Mouse (Mus musculus): ENCODE data around the gene Pspn. TPM values are rescaled to one million over a fixed set of nuclear protein-coding genes. Genes with fewer than 3 reads are reported as not detected.

Gene Pspn
- polyA plus RNA-seq, 1 experiment from 2014 or later, result not detected

DNA sequence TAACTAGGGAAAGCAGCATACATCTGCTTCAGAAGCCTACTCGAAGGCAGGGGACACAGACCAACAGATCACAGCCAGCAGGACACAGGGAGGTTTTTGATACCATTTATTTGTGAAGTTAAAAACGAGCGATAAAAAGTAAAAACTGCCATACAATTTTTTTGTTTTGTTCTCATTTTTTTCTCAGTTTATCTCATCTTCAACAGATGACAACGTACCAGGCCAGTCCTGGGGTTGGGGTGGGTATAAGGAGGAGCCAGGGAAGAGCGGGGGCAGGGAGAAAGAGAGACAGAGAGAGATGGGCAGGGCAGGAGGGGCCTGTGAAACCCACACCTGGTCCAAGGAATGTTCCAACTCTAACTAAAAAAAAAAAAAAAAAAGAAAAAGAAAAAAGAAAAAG lies 21.1 kb upstream of the Pspn start:
- H3K27ac ChIP-seq (replicated peaks), result peak overlapping the region; percentile 79
- no peak overlapping the region for H3K9ac ChIP-seq
- no peaks in the 10 kb centered on the region for H3K9me3 ChIP-seq (replicated peaks)
- no peak overlapping the region for H3K4me2 ChIP-seq
- no peak overlapping the region for H3K4me3 ChIP-seq (replicated peaks)
- H3K4me1 ChIP-seq (replicated peaks), result peaks cover 69% of the 10 kb centered on the region
- no peaks in the 10 kb centered on the region for H3K27me3 ChIP-seq
- peaks cover 63% of the 10 kb centered on the region for H3K36me3 ChIP-seq (replicated peaks)
- ATAC-seq (ENCODE audit: insufficient read depth), result peak; percentile 33; the same call in 1 of the 2 replicates
- 29% methylated on average over 5 of the region's 5 CpGs for whole genome bisulfite sequencing (ENCODE audit: insufficient replicate concordance)

GRCm38 (mm10) chr17:57019693-57020092 lies 19.9 kb upstream of the Pspn start:
- ATAC-seq (ENCODE audit: insufficient read depth), result peak; percentile 79
- H3K4me2 ChIP-seq, result peak overlapping the region; percentile 36
- no peaks in the 10 kb centered on the region for H3K27me3 ChIP-seq
- peaks cover 50% of the 10 kb centered on the region for H3K36me3 ChIP-seq (replicated peaks)
- H3K4me1 ChIP-seq (replicated peaks), result peaks cover 67% of the 10 kb centered on the region
- peak overlapping the region; percentile 4; the same call in 1 of the 2 replicates for H3K9ac ChIP-seq
- WGBS (ENCODE audit: insufficient replicate concordance), result 35% methylated on average over 2 of the region's 2 CpGs
- H3K9me3 ChIP-seq (replicated peaks), result no peaks in the 10 kb centered on the region
- peak overlapping the region; percentile 79 for H3K27ac ChIP-seq (replicated peaks)
- H3K4me3 ChIP-seq (replicated peaks), result no peak overlapping the region

- peak overlapping the region; percentile 90 for H3K27ac ChIP-seq (replicated peaks)
- peak overlapping the region; percentile 74 for H3K4me3 ChIP-seq (replicated peaks)
- no peak for ATAC-seq (ENCODE audit: insufficient read depth)
- H3K36me3 ChIP-seq (replicated peaks), result peaks cover 23% of the 10 kb centered on the region
- peaks cover 43% of the 10 kb centered on the region for H3K4me1 ChIP-seq (replicated peaks)
- no peaks in the 10 kb centered on the region for H3K9me3 ChIP-seq (replicated peaks)
- no peaks in the 10 kb centered on the region for H3K27me3 ChIP-seq
- H3K9ac ChIP-seq, result peak overlapping the region; percentile 75
- peak overlapping the region; percentile 92 for H3K4me2 ChIP-seq
- WGBS (ENCODE audit: insufficient replicate concordance), result 71% methylated on average over 13 of the region's 13 CpGs
Measured at GRCm38 (mm10) chr17:57012245-57012795, 12.5 kb upstream of the Pspn start.

GRCm38 (mm10) chr17:57011236-57012141 lies 11.7 kb upstream of the Pspn start, which contains the start of the genes Gtf2f1 and Gm17949:
Gtf2f1 (minus strand) TSS chr17:57011288.
Gm17949 (plus strand) TSS chr17:57011469.
- H3K27ac ChIP-seq (replicated peaks), result peak within 1 kb of the TSS; percentile 90
- H3K4me1 ChIP-seq (replicated peaks), result peaks cover 50% of the 10 kb centered on the region
- under 1% methylated on average over 51 of the region's 51 CpGs for WGBS (ENCODE audit: insufficient replicate concordance)

DNA sequence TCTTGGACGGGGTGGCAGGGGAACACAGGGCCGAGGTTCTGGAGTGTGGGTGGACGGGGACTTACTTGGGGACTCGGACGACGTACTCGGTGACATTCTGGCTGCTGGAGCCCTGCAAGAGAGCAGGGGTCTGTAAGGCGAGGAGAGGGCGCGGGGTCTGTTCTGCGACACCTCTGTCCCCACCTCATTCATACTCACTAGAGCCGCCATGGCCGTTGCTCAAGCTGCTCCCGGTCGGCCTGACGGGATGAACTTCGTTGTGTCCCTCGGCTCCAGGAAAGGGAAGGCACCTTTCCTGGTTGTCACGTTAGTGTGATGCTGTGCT lies 11.1 kb upstream of the Pspn start:
- H3K4me3 ChIP-seq (replicated peaks), result peak overlapping the region; percentile 74
- H3K4me2 ChIP-seq, result peak overlapping the region; percentile 92
- no peaks in the 10 kb centered on the region for H3K9me3 ChIP-seq (replicated peaks)
- H3K27ac ChIP-seq (replicated peaks), result peak overlapping the region; percentile 90
- no peaks in the 10 kb centered on the region for H3K27me3 ChIP-seq
- peak overlapping the region; percentile 82 for H3K9ac ChIP-seq
- under 1% methylated on average over 19 of the region's 19 CpGs for whole genome bisulfite sequencing (ENCODE audit: insufficient replicate concordance)
- peak; percentile 59 for ATAC-seq (ENCODE audit: insufficient read depth)
- peaks cover 46% of the 10 kb centered on the region for H3K4me1 ChIP-seq (replicated peaks)
- peaks cover 37% of the 10 kb centered on the region for H3K36me3 ChIP-seq (replicated peaks)

More at GRCm38 (mm10) chr17:57011236-57012141, 11.7 kb upstream of the Pspn start, which contains the start of the genes Gtf2f1 and Gm17949:
- Histone ChIP-seq H3K27me3 (no peaks in the 10 kb centered on the region), H3K36me3 (replicated peaks) (peaks cover 31% of the 10 kb centered on the region), H3K4me3 (replicated peaks) (peak within 1 kb of the TSS; percentile 74), H3K4me2 (peak within 1 kb of the TSS; percentile 92), H3K9me3 (replicated peaks) (no peaks in the 10 kb centered on the region), H3K9ac (peak within 1 kb of the TSS; percentile 82)
- ATAC-seq (ENCODE audit: insufficient read depth), result peak; percentile 87

- ATAC-seq (ENCODE audit: insufficient read depth), result no peak
- no peaks in the 10 kb centered on the region for H3K27me3 ChIP-seq
- no peak overlapping the region for H3K27ac ChIP-seq (replicated peaks)
- no peaks in the 10 kb centered on the region for H3K9me3 ChIP-seq (replicated peaks)
- peaks cover 56% of the 10 kb centered on the region for H3K4me1 ChIP-seq (replicated peaks)
- no peak overlapping the region for H3K4me2 ChIP-seq
- H3K4me3 ChIP-seq (replicated peaks), result no peak overlapping the region
- peaks cover 73% of the 10 kb centered on the region for H3K36me3 ChIP-seq (replicated peaks)
- 79% methylated on average over 13 of the region's 13 CpGs for WGBS (ENCODE audit: insufficient replicate concordance)
- H3K9ac ChIP-seq, result no peak overlapping the region
Measured at GRCm38 (mm10) chr17:57007137-57007905, 7.5 kb upstream of the Pspn start.

- Histone ChIP-seq H3K27ac (replicated peaks) (no peak overlapping the region; the same call in 1 of the 2 replicates), H3K27me3 (no peaks in the 10 kb centered on the region), H3K4me3 (replicated peaks) (no peak overlapping the region), H3K4me2 (no peak overlapping the region; the same call in 1 of the 2 replicates), H3K36me3 (replicated peaks) (peaks cover 78% of the 10 kb centered on the region), H3K9ac (no peak overlapping the region; the same call in 1 of the 2 replicates), H3K4me1 (replicated peaks) (peaks cover 45% of the 10 kb centered on the region), H3K9me3 (replicated peaks) (no peaks in the 10 kb centered on the region)
- WGBS (ENCODE audit: insufficient replicate concordance), result 54% methylated on average over 7 of the region's 7 CpGs
- ATAC-seq (ENCODE audit: insufficient read depth), result peak; percentile 63
Measured at GRCm38 (mm10) chr17:57003994-57004393, 4.2 kb upstream of the Pspn start.

GRCm38 (mm10) chr17:57001228-57001627 lies 1.4 kb upstream of the Pspn start:
- Histone ChIP-seq H3K36me3 (replicated peaks) (peaks cover 55% of the 10 kb centered on the region), H3K4me3 (replicated peaks) (no peak overlapping the region), H3K4me2 (no peak overlapping the region), H3K27ac (replicated peaks) (no peak overlapping the region), H3K27me3 (no peaks in the 10 kb centered on the region), H3K4me1 (replicated peaks) (peaks cover 45% of the 10 kb centered on the region), H3K9me3 (replicated peaks) (no peaks in the 10 kb centered on the region), H3K9ac (no peak overlapping the region)
- WGBS (ENCODE audit: insufficient replicate concordance), result 61% methylated on average over 8 of the region's 8 CpGs
- no peak for ATAC-seq (ENCODE audit: insufficient read depth)

- Histone ChIP-seq H3K9ac (no peak overlapping the region), H3K4me1 (replicated peaks) (peaks cover 40% of the 10 kb centered on the region), H3K27ac (replicated peaks) (no peak overlapping the region), H3K4me3 (replicated peaks) (no peak overlapping the region), H3K4me2 (no peak overlapping the region), H3K27me3 (no peaks in the 10 kb centered on the region), H3K36me3 (replicated peaks) (peaks cover 55% of the 10 kb centered on the region), H3K9me3 (replicated peaks) (no peaks in the 10 kb centered on the region)
- WGBS (ENCODE audit: insufficient replicate concordance), result 81% methylated on average over 9 of the region's 9 CpGs
- ATAC-seq (ENCODE audit: insufficient read depth), result no peak
Measured at GRCm38 (mm10) chr17:56999414-56999813, 404 bp downstream of the Pspn start.

- H3K9ac ChIP-seq, result peak within 1 kb of the TSS; percentile 72
- peaks cover 56% of the 10 kb centered on the region for H3K36me3 ChIP-seq (replicated peaks)
- H3K9me3 ChIP-seq (replicated peaks), result no peaks in the 10 kb centered on the region
- peak; percentile 99 for ATAC-seq (ENCODE audit: insufficient read depth)
- no peaks in the 10 kb centered on the region for H3K27me3 ChIP-seq
- H3K27ac ChIP-seq (replicated peaks), result peak within 1 kb of the TSS; percentile 78
- H3K4me2 ChIP-seq, result peak within 1 kb of the TSS; percentile 89
- peaks cover 30% of the 10 kb centered on the region for H3K4me1 ChIP-seq (replicated peaks)
- WGBS (ENCODE audit: insufficient replicate concordance), result under 1% methylated on average over 38 of the region's 38 CpGs
- H3K4me3 ChIP-seq (replicated peaks), result peak within 1 kb of the TSS; percentile 88
Measured at GRCm38 (mm10) chr17:56997029-56997667, 2.7 kb downstream of the Pspn start, which contains the start of gene Alkbh7. Alkbh7 (plus strand) TSS chr17:56997339.

Measured in liver, embryonic 15.5 days (tissue).